Mouse (Mus musculus) ovary, adult 2 months (tissue): Measurements from ENCODE around the gene Ssxb2. TPM values are rescaled to one million over a fixed set of nuclear protein-coding genes. Genes with fewer than 3 reads are reported as not detected.

Source experiments
- polyA plus RNA-seq: library from polyadenylated mRNA; depleted of rRNA; stranded (reverse); fragments of >200 nt; gene quantifications from 2 replicates; pipeline ENCODE4 v1.2.3, GENCODE M21; 2012; rRNA removed

Ssxb2 gene
- not detected in 2 replicates for polyA plus RNA-seq

GRCm38 (mm10) chrX:8461626-8462025 is at the start of gene Ssxb2:
TSS of gene Ssxb2 (minus strand) at chrX:8461726.

GRCm38 (mm10) chrX:8413005-8413404 is 48.5 kb downstream of the Ssxb2 start, which contains the start of gene Ssxb1:
TSS of gene Ssxb1 (plus strand) at chrX:8413305.

Other genes with a start within 250 kb of the Ssxb2 start
- gene Ftsj1, start 209.3 kb downstream of the Ssxb2 start, polyA plus RNA-seq: 42.4 and 58.3 TPM in 2 replicates
- 162 and 224 TPM in 2 replicates for gene Slc38a5, start 190.6 kb downstream of the Ssxb2 start, polyA plus RNA-seq
- gene Ssxb10, start 134.3 kb downstream of the Ssxb2 start, polyA plus RNA-seq: not detected in 2 replicates
- gene Ssxb9, start 94.7 kb downstream of the Ssxb2 start, polyA plus RNA-seq: not detected in 2 replicates
- gene Ssxb1, start 48.4 kb downstream of the Ssxb2 start, polyA plus RNA-seq: not detected in 2 replicates
- gene Gm14459, start 63.2 kb upstream of the Ssxb2 start, polyA plus RNA-seq: not detected in 2 replicates
- not detected in 2 replicates for gene Ssxb6, start 86.5 kb upstream of the Ssxb2 start, polyA plus RNA-seq
- not detected in 2 replicates for gene Ssxb3, start 130.1 kb upstream of the Ssxb2 start, polyA plus RNA-seq
- gene Ssxb8, start 229.1 kb upstream of the Ssxb2 start, polyA plus RNA-seq: not detected in 2 replicates